Mouse (Mus musculus) kidney, embryonic 16.5 days (tissue): ENCODE data around the gene Olfr1084. TPM values are rescaled to one million over a fixed set of nuclear protein-coding genes. Genes with fewer than 3 reads are reported as not detected.
"Not testable (repeated sequence)": the region's sequence is repeated elsewhere in the genome, so short reads cannot be mapped to it uniquely, and the experiment has no call there.

Experiments
- ATAC-seq: fragments of 200-750 bp; cut with Nextera tagmentation; 2 replicates; pipeline ENCODE4 v1.8.0; 2017; ENCODE audit warnings: moderate TSS enrichment; ENCODE audit not compliant: low FRiP score, low TSS enrichment
- H3K27ac ChIP-seq: fragments of 300-500 bp; sonication (generic); 2 replicates; pipeline ENCODE4 v1.5.1; 2014; ENCODE audit warnings: low read length
- H3K27me3 ChIP-seq: fragments of 300-500 bp; sonication (generic); 2 replicates; pipeline ENCODE4 v1.6.1; 2014; ENCODE audit warnings: low read length, control low read depth, mixed read lengths; ENCODE audit not compliant: insufficient read depth
- H3K36me3 ChIP-seq: fragments of 300-500 bp; sonication (generic); 2 replicates; pipeline ENCODE4 v1.6.1; 2014; ENCODE audit warnings: low read length, control low read depth, mixed read lengths; ENCODE audit not compliant: insufficient read depth
- H3K4me1 ChIP-seq: fragments of 300-500 bp; sonication (generic); 2 replicates; pipeline ENCODE4 v1.6.1; 2014; ENCODE audit warnings: low read length, control low read depth, mixed read lengths; ENCODE audit not compliant: insufficient read depth
- H3K4me2 ChIP-seq: fragments of 300-500 bp; sonication (generic); replicated peaks from 2 replicates; pipeline ENCODE4 v1.6.1; 2014; ENCODE audit warnings: low read depth, low read length
- H3K4me3 ChIP-seq: fragments of 300-500 bp; sonication (generic); 2 replicates; pipeline ENCODE4 v1.5.1; 2014; ENCODE audit warnings: mild to moderate bottlenecking, low read length
- H3K9ac ChIP-seq: fragments of 300-500 bp; sonication (generic); replicated peaks from 2 replicates; pipeline ENCODE4 v1.6.1; 2014; ENCODE audit warnings: low read length
- H3K9me3 ChIP-seq: fragments of 300-500 bp; sonication (generic); 2 replicates; pipeline ENCODE4 v1.6.1; 2016; ENCODE audit warnings: low read length, control low read depth
- WGBS: fragments of 180-500 bp; shearing (Covaris S2); extraction: QIAGEN DNeasy Blood & Tissue Kit; methylation state at CpG from one replicate; pipeline ENCODE4 v1.1.7; 2014; 5-methylcytosine and 5-hydroxymethylcytosine counted together
- polyA plus RNA-seq: library from polyadenylated mRNA; unstranded; fragments of >200 nt; fragmentation: Nextera tagmentation; extraction: Ambion mirVana; gene quantifications from 2 replicates; pipeline ENCODE4 v1.2.1, GENCODE M21; 2015

The Olfr1084 gene
- not detected in 2 replicates for polyA plus RNA-seq

DNA sequence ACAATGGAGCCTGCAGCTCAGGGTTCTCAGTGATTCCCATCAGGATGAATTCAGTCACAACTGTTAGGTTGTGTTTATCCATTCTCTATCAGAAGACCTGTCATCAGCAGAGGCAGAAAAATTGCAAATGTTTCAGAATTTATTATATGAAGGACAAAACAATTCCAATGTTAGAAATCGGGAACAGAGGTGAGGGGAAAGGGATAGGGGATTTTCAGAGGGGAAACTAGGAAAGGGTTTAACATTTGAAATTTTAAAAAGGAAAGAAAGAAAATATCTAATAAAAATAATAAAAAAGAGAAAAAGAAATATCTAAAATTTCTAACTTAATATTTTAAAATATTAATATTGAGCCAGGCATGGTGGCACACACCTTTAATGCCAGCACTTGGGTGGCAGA, at the start of gene Olfr1084:
Olfr1084 (minus strand) TSS at position 101 of the 400 bp plus-strand sequence.
- not testable (repeated sequence) for H3K9me3 ChIP-seq, H3K27ac ChIP-seq, H3K4me1 ChIP-seq, ATAC-seq, H3K4me2 ChIP-seq, H3K36me3 ChIP-seq, H3K27me3 ChIP-seq, H3K4me3 ChIP-seq, H3K9ac ChIP-seq
- WGBS = 94% methylated on average over 1 of the region's 1 CpGs

DNA sequence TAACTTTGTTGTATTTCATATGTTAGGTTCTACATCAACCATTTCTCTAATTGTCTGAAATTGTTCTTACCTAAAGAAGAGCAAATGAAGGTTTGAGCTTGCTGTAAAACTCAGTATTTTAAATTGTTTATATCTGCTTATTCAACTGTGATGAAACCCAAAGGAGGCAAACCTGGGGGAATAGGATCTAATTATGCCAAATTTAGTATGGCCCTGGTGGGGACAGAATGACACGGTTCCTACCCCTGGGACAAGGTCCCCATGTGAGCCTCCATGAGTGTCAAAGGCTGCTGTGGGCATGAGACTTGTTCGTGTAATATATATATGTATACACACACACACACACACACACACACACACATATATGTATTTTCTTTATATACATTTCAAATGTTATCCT, 40.5 kb upstream of the Olfr1084 start, which contains the start of gene Olfr1086:
Olfr1086 (minus strand) TSS at position 101 of the 400 bp plus-strand sequence.
- Histone ChIP-seq H3K4me2 (no peak within 1 kb of the TSS), H3K27ac (no peak within 1 kb of the TSS), H3K4me3 (no peak within 1 kb of the TSS), H3K36me3 (no peaks in the 10 kb centered on the region), H3K27me3 (no peaks in the 10 kb centered on the region), H3K4me1 (no peaks in the 10 kb centered on the region), H3K9ac (no peak within 1 kb of the TSS), H3K9me3 (no peaks in the 10 kb centered on the region)
- 73% methylated on average over 2 of the region's 2 CpGs for WGBS
- no peak for ATAC-seq

DNA sequence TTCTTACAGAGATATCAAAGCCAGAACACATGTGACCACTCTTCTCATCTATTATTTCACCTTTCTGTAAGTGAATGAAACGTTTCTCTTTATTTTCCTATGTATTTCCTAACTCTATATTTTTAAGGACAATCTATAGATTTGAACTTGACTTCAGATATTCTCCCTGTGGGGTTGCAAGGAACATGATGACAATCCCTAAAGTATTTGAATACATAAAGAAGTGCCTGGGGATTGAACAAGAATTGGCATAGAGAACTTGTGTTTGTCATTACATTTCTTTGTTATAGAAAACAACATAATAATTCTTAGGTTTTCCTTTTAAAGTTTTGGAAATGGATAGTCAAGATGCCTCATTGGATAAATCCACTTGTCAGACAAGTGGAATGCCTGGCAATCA, 22.4 kb upstream of the Olfr1084 start, which contains the start of gene Olfr1085:
Olfr1085 (minus strand) TSS at position 101 of the 400 bp plus-strand sequence.
- Histone ChIP-seq H3K9ac (no peak within 1 kb of the TSS), H3K36me3 (no peaks in the 10 kb centered on the region), H3K4me1 (no peaks in the 10 kb centered on the region), H3K9me3 (no peaks in the 10 kb centered on the region), H3K4me2 (no peak within 1 kb of the TSS), H3K27me3 (no peaks in the 10 kb centered on the region), H3K27ac (no peak within 1 kb of the TSS), H3K4me3 (no peak within 1 kb of the TSS)
- WGBS = 47% methylated on average over 1 of the region's 1 CpGs
- ATAC-seq = no peak

DNA sequence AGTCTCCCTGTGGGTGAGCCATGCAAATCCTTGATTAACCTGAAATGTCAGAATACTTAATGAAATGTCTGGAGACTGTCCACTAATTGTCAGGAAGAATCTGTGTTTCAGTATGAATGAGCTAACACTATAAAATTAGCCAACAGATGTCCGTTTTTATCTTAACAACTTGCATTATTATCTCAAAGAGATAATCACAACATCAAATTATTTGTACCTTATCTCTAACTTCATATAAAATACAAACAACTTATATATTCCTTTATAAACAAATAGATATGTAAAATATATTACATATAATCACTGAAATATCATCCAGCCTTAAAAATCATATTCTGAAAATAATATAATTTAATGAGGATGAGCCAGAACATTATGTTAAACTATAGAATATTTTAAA, 40.7 kb downstream of the Olfr1084 start, which contains the start of gene Olfr1082:
Olfr1082 (minus strand) TSS at position 101 of the 400 bp plus-strand sequence.
- H3K9me3 ChIP-seq, H3K4me3 ChIP-seq, ATAC-seq, H3K4me1 ChIP-seq, H3K27me3 ChIP-seq, H3K36me3 ChIP-seq, H3K4me2 ChIP-seq, H3K9ac ChIP-seq, H3K27ac ChIP-seq: not testable (repeated sequence)
- WGBS = 57% methylated on average over 1 of the region's 1 CpGs

Other genes with a start within 250 kb of the Olfr1084 start
- not detected in 2 replicates for gene Olfr1061, start 225.7 kb downstream of the Olfr1084 start, polyA plus RNA-seq
- gene Olfr1062, start 213.0 kb downstream of the Olfr1084 start, polyA plus RNA-seq = not detected in 2 replicates
- not detected in 2 replicates for gene Olfr1065, start 189.1 kb downstream of the Olfr1084 start, polyA plus RNA-seq
- gene Olfr1066, start 183.5 kb downstream of the Olfr1084 start, polyA plus RNA-seq = not detected in 2 replicates
- gene Olfr228, start 152.3 kb downstream of the Olfr1084 start, polyA plus RNA-seq = not detected in 2 replicates
- gene Olfr1076, start 131.3 kb downstream of the Olfr1084 start, polyA plus RNA-seq = not detected in 2 replicates
- gene Olfr1079, start 97.2 kb downstream of the Olfr1084 start, polyA plus RNA-seq = not detected in 2 replicates
- gene Olfr1080, start 81.5 kb downstream of the Olfr1084 start, polyA plus RNA-seq = not detected in 2 replicates
- not detected in 2 replicates for gene Olfr1082, start 40.8 kb downstream of the Olfr1084 start, polyA plus RNA-seq
- gene Olfr1085, start 22.3 kb upstream of the Olfr1084 start, polyA plus RNA-seq = not detected in 2 replicates
- not detected in 2 replicates for gene Olfr1086, start 40.4 kb upstream of the Olfr1084 start, polyA plus RNA-seq
- not detected in 2 replicates for gene Olfr1087, start 58.7 kb upstream of the Olfr1084 start, polyA plus RNA-seq
- not detected in 2 replicates for gene Olfr1089, start 94.0 kb upstream of the Olfr1084 start, polyA plus RNA-seq
- gene Olfr1090, start 119.3 kb upstream of the Olfr1084 start, polyA plus RNA-seq = not detected in 2 replicates
- gene Olfr1093, start 142.8 kb upstream of the Olfr1084 start, polyA plus RNA-seq = not detected in 2 replicates
- not detected in 2 replicates for gene Olfr141, start 170.3 kb upstream of the Olfr1084 start, polyA plus RNA-seq
- gene Olfr1094, start 184.9 kb upstream of the Olfr1084 start, polyA plus RNA-seq = not detected in 2 replicates
- not detected in 2 replicates for gene Olfr1095, start 212.0 kb upstream of the Olfr1084 start, polyA plus RNA-seq
- gene Gm13723, start 235.1 kb upstream of the Olfr1084 start, polyA plus RNA-seq = not detected in 2 replicates